Mouse (Mus musculus): ENCODE results near the gene Myo3b. TPM values are rescaled to one million over a fixed set of nuclear protein-coding genes. Genes with fewer than 3 reads are reported as not detected.

Gene Myo3b
- polyA plus RNA-seq, 1 experiment = not detected

GRCm38 (mm10) chr2:70354056-70354455 lies 315.1 kb downstream of the Myo3b start:
- 92% methylated on average over 4 of the region's 4 CpGs for WGBS
- TF ChIP-seq POLR2A (IDR thresholded peaks at IDR 0.05; ENCODE audit: low read depth, low read length) (no peak), CTCF (IDR thresholded peaks at IDR 0.05; ENCODE audit: extremely low read depth, insufficient read length, insufficient replicate concordance, low read depth, low read length) (no peak)
- H3K36me3 ChIP-seq (ENCODE audit: control insufficient read depth, insufficient read depth, low read length) = no peaks in the 10 kb centered on the region

GRCm38 (mm10) chr2:70355026-70355425 lies 316.1 kb downstream of the Myo3b start:
- Histone ChIP-seq H3K27ac (ENCODE audit: insufficient read depth, low read depth, low read length) (no peak overlapping the region), H3K4me3 (ENCODE audit: low read depth, low read length) (no peak overlapping the region), H3K4me1 (ENCODE audit: control insufficient read depth, insufficient read depth, insufficient read length, low read length) (no peaks in the 10 kb centered on the region), H3K27me3 (ENCODE audit: control insufficient read depth, insufficient read depth, low read length) (no peaks in the 10 kb centered on the region), H3K36me3 (ENCODE audit: control insufficient read depth, insufficient read depth, low read length) (no peaks in the 10 kb centered on the region)
- 56% methylated on average over 2 of the region's 2 CpGs for WGBS
- no peak for TF ChIP-seq CTCF (IDR thresholded peaks at IDR 0.05; ENCODE audit: extremely low read depth, insufficient read length, insufficient replicate concordance, low read depth, low read length)
- TF ChIP-seq POLR2A (IDR thresholded peaks at IDR 0.05; ENCODE audit: low read depth, low read length) = no peak

More at GRCm38 (mm10) chr2:70354056-70354455, 315.1 kb downstream of the Myo3b start:
- Histone ChIP-seq H3K4me3 (ENCODE audit: low read depth, low read length) (no peak overlapping the region), H3K4me1 (ENCODE audit: control insufficient read depth, insufficient read depth, insufficient read length, low read length) (no peaks in the 10 kb centered on the region), H3K27me3 (ENCODE audit: control insufficient read depth, insufficient read depth, low read length) (no peaks in the 10 kb centered on the region), H3K27ac (ENCODE audit: insufficient read depth, low read depth, low read length) (no peak overlapping the region)

DNA sequence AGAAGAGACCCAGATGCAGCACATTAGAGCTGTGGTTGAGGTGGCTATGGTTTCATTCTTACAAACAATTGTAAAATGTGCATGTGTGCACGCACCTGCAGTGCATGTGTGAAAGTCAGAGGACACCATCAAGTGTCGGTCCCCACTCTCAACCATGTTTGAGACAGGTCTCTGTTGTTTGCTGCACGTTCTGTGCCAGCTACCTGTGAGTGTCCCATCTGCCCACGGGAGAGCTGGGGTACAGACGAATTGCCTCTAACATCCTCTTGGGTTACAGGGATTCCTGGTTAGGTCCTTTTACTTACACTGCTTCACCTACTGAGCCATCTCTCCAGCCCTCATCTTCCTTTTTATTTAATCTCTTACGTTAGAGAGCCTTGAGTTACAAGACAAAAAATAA lies 330.5 kb downstream of the Myo3b start:
- Histone ChIP-seq H3K36me3 (ENCODE audit: control insufficient read depth, insufficient read depth, low read length) (no peaks in the 10 kb centered on the region), H3K4me1 (ENCODE audit: control insufficient read depth, insufficient read depth, insufficient read length, low read length) (no peaks in the 10 kb centered on the region), H3K27ac (ENCODE audit: insufficient read depth, low read depth, low read length) (no peak overlapping the region), H3K4me3 (ENCODE audit: low read depth, low read length) (no peak overlapping the region), H3K27me3 (ENCODE audit: control insufficient read depth, insufficient read depth, low read length) (no peaks in the 10 kb centered on the region)
- TF ChIP-seq CTCF (IDR thresholded peaks at IDR 0.05; ENCODE audit: extremely low read depth, insufficient read length, insufficient replicate concordance, low read depth, low read length) (no peak), POLR2A (IDR thresholded peaks at IDR 0.05; ENCODE audit: low read depth, low read length) (no peak)
- WGBS = 89% methylated on average over 6 of the region's 6 CpGs

DNA sequence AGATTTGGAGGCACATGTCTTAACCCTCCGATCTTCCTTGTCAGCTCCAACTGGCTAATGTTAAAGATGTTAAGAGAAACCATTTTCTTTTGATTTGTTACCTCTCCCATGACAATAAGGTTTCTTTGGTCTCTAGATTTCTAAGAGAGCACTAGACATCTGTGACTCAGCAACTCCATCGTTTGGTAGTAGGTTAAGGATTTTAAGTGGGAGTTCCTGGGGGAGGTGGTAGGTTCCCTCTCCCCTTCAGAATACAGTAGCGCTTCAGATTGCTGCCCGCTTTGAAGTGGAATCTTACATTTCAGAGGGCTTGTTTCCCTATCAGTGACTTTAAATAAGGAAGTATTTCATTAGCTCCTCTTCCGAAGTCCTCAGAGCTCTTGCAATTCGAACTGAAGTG lies 340.4 kb downstream of the Myo3b start:
- Histone ChIP-seq H3K4me3 (ENCODE audit: low read depth, low read length) (no peak overlapping the region), H3K27ac (ENCODE audit: insufficient read depth, low read depth, low read length) (no peak overlapping the region), H3K27me3 (ENCODE audit: control insufficient read depth, insufficient read depth, low read length) (no peaks in the 10 kb centered on the region), H3K4me1 (ENCODE audit: control insufficient read depth, insufficient read depth, insufficient read length, low read length) (no peaks in the 10 kb centered on the region; the same call in 1 of the 2 replicates), H3K36me3 (ENCODE audit: control insufficient read depth, insufficient read depth, low read length) (no peaks in the 10 kb centered on the region)
- WGBS = 45% methylated on average over 6 of the region's 6 CpGs
- TF ChIP-seq CTCF (IDR thresholded peaks at IDR 0.05; ENCODE audit: extremely low read depth, insufficient read length, insufficient replicate concordance, low read depth, low read length) (no peak), POLR2A (IDR thresholded peaks at IDR 0.05; ENCODE audit: low read depth, low read length) (no peak)

DNA sequence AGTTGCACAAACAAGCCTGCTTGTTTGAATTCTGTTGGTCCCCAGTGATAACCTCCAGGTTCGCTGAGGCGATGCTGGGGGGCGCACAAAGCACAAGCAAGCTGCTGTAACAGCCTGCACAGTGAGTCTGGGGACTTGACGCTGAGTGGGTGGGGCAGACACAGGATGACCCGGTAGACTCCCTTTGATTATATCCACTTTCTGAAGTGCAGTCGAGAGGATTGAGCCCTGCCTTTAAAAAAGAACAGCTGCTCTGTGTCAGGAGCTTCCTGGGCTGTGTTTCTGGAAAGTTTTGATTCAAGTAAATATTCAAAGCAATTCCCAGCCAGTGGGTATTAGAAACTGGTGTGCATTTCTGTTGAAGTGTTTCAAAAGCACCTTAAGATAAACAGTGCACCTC lies 341.0 kb downstream of the Myo3b start:
- no peak overlapping the region for H3K4me3 ChIP-seq (ENCODE audit: low read depth, low read length)
- 34% methylated on average over 6 of the region's 6 CpGs for WGBS
- no peak overlapping the region for H3K27ac ChIP-seq (ENCODE audit: insufficient read depth, low read depth, low read length)
- no peak for TF ChIP-seq POLR2A (IDR thresholded peaks at IDR 0.05; ENCODE audit: low read depth, low read length)
- TF ChIP-seq CTCF (IDR thresholded peaks at IDR 0.05; ENCODE audit: extremely low read depth, insufficient read length, insufficient replicate concordance, low read depth, low read length) = no peak
- H3K36me3 ChIP-seq (ENCODE audit: control insufficient read depth, insufficient read depth, low read length) = no peaks in the 10 kb centered on the region
- no peaks in the 10 kb centered on the region; the same call in 1 of the 2 replicates for H3K4me1 ChIP-seq (ENCODE audit: control insufficient read depth, insufficient read depth, insufficient read length, low read length)
- no peaks in the 10 kb centered on the region for H3K27me3 ChIP-seq (ENCODE audit: control insufficient read depth, insufficient read depth, low read length)

- Histone ChIP-seq H3K27ac (ENCODE audit: insufficient read depth, low read depth, low read length) (no peak overlapping the region), H3K36me3 (ENCODE audit: control insufficient read depth, insufficient read depth, low read length) (no peaks in the 10 kb centered on the region), H3K4me1 (ENCODE audit: control insufficient read depth, insufficient read depth, insufficient read length, low read length) (no peaks in the 10 kb centered on the region), H3K27me3 (ENCODE audit: control insufficient read depth, insufficient read depth, low read length) (no peaks in the 10 kb centered on the region), H3K4me3 (ENCODE audit: low read depth, low read length) (no peak overlapping the region)
- WGBS = 20% methylated on average over 6 of the region's 6 CpGs
- TF ChIP-seq CTCF (IDR thresholded peaks at IDR 0.05; ENCODE audit: extremely low read depth, insufficient read length, insufficient replicate concordance, low read depth, low read length) (no peak), POLR2A (IDR thresholded peaks at IDR 0.05; ENCODE audit: low read depth, low read length) (no peak)
Observed at GRCm38 (mm10) chr2:70388645-70389044, 349.7 kb downstream of the Myo3b start.

DNA sequence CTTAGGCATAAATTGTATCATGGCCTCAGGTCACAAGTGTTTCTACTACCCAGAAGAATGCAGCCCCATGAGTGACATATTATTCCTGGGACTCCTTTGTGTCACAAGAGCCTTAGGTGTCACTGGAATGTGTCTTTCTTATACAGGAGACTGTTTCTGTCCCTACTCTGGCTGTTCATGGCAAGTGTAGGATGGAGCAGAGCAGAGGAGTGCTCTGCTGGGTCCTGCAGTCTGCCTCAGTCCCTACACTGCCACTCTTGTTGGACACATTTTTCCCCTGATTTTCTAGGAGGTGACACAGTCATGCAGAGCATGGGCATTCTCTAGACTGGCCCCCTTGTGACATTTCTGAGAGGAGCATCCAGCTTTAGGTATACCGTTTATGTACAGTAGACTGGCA lies 350.2 kb downstream of the Myo3b start:
- H3K27ac ChIP-seq (ENCODE audit: insufficient read depth, low read depth, low read length) = no peak overlapping the region
- no peak for TF ChIP-seq POLR2A (IDR thresholded peaks at IDR 0.05; ENCODE audit: low read depth, low read length)
- no peak for TF ChIP-seq CTCF (IDR thresholded peaks at IDR 0.05; ENCODE audit: extremely low read depth, insufficient read length, insufficient replicate concordance, low read depth, low read length)
- H3K36me3 ChIP-seq (ENCODE audit: control insufficient read depth, insufficient read depth, low read length) = no peaks in the 10 kb centered on the region
- H3K4me1 ChIP-seq (ENCODE audit: control insufficient read depth, insufficient read depth, insufficient read length, low read length) = no peaks in the 10 kb centered on the region
- 96% methylated on average over 1 of the region's 1 CpGs for WGBS
- H3K27me3 ChIP-seq (ENCODE audit: control insufficient read depth, insufficient read depth, low read length) = no peaks in the 10 kb centered on the region
- H3K4me3 ChIP-seq (ENCODE audit: low read depth, low read length) = no peak overlapping the region
